Mouse (Mus musculus) forebrain, postnatal 0 days (tissue): ENCODE results near the gene Abcd3. TPM values are rescaled to one million over a fixed set of nuclear protein-coding genes. Genes with fewer than 3 reads are reported as not detected.
"Not testable (repeated sequence)": the region's sequence is repeated elsewhere in the genome, so short reads cannot be mapped to it uniquely, and the experiment has no call there.

Experiments
- ATAC-seq: fragments of 200-750 bp; cut with Nextera tagmentation; 2 replicates; pipeline ENCODE4 v1.8.0; 2017; ENCODE audit warnings: mild to moderate bottlenecking, moderate library complexity
- DNase-seq: peaks from one replicate; pipeline ENCODE4 v3.0.0-alpha.2; 2015
- H3K27ac ChIP-seq: fragments of 300-500 bp; sonication (generic); 2 replicates; pipeline ENCODE4 v1.5.1; 2014; ENCODE audit warnings: low read depth, mild to moderate bottlenecking, antibody characterized with exemption, low read length, moderate library complexity, mixed read lengths
- H3K27me3 ChIP-seq: fragments of 300-500 bp; sonication (generic); 2 replicates; pipeline ENCODE4 v1.6.1; 2014; ENCODE audit warnings: mild to moderate bottlenecking, low read length, mixed read lengths; ENCODE audit not compliant: insufficient read depth
- H3K36me3 ChIP-seq: fragments of 300-500 bp; sonication (generic); 2 replicates; pipeline ENCODE4 v1.6.1; 2014; ENCODE audit warnings: mild to moderate bottlenecking, moderate library complexity; ENCODE audit not compliant: insufficient read depth
- H3K4me1 ChIP-seq: fragments of 300-500 bp; sonication (generic); 2 replicates; pipeline ENCODE4 v1.6.1; 2014; ENCODE audit warnings: antibody characterized with exemption; ENCODE audit not compliant: insufficient read depth
- H3K4me2 ChIP-seq: fragments of 300-500 bp; sonication (generic); 2 replicates; pipeline ENCODE4 v1.6.1; 2014; ENCODE audit warnings: low read depth, mild to moderate bottlenecking, moderate library complexity
- H3K4me3 ChIP-seq: fragments of 300-500 bp; sonication (generic); 2 replicates; pipeline ENCODE4 v1.5.1; 2014; ENCODE audit warnings: low read depth, low read length, mixed read lengths
- H3K9ac ChIP-seq: fragments of 300-500 bp; sonication (generic); 2 replicates; pipeline ENCODE4 v1.6.1; 2014; ENCODE audit warnings: mild to moderate bottlenecking
- H3K9me3 ChIP-seq: fragments of 300-500 bp; sonication (generic); 2 replicates; pipeline ENCODE4 v1.6.1; 2016; ENCODE audit warnings: low read length
- CTCF ChIP-seq: sonication (generic); IDR thresholded peaks from 2 replicates; pipeline ENCODE4 v1.5.1; 2016; ENCODE audit warnings: antibody characterized with exemption, control low read depth, low read depth
- WGBS: fragments of 180-500 bp; shearing (Covaris S2); extraction: QIAGEN DNeasy Blood & Tissue Kit; methylation state at CpG from one replicate; pipeline ENCODE4 v1.1.7; 2014; 5-methylcytosine and 5-hydroxymethylcytosine counted together
- polyA plus RNA-seq: library from polyadenylated mRNA; unstranded; fragments of >200 nt; fragmentation: Nextera tagmentation; extraction: Ambion mirVana; gene quantifications from 2 replicates; pipeline ENCODE4 v1.2.1, GENCODE M21; 2015
- total RNA-seq: library from RNA; depleted of rRNA; stranded (reverse); fragments of >200 nt; gene quantifications from 2 replicates; pipeline ENCODE4 v1.2.3, GENCODE M21; 2014

The Abcd3 gene
- total and polyA plus RNA-seq, 2 experiments from 2014 or later = 65.7 to 72.8 TPM

DNA sequence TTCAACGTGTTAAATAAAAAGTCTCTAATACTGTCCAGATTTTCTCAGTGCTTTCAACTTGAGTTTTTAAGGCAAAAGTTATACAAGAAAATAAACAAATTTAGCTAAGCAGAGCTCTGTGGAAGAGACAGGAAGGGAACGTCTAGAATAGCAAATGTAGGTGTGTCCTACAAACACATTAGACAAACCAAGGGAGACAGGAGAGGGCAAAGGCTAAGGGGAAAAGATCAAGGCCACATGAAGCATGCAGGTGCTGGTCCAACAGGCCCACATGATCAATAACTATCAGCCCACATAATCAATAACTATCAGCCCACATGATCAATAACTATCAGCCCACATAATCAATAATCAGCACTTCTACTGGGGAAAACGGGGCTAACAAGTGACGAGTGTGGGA, 22.9 kb downstream of the Abcd3 start:
- TF ChIP-seq CTCF = no peak
- Histone ChIP-seq H3K9ac (no peak overlapping the region), H3K9me3 (no peaks in the 10 kb centered on the region), H3K27me3 (no peaks in the 10 kb centered on the region), H3K4me2 (no peak overlapping the region), H3K4me1 (no peaks in the 10 kb centered on the region), H3K36me3 (no peaks in the 10 kb centered on the region), H3K27ac (no peak overlapping the region), H3K4me3 (no peak overlapping the region)
- ATAC-seq (no peak), DNase-seq (no peak)
- WGBS = 88% methylated on average over 4 of the region's 4 CpGs

DNA sequence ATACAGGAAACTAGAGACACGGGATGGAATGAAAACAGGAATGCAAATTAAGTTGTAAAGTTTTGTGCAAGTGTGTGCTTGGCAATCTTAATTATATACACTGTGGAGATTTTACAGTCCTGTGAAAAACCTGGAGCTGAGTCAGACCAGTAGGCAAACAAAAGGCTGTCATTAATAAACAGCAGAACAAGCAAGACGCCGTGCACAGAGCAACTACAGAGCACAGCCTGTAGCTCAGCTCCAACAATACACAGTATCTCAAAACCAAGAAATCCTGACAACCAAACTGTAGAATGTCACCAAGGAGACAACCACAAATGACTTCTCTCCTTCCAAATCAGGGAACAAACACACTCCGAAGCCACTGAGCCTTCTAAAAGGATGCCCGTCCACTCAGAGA, 24.7 kb downstream of the Abcd3 start:
- H3K27ac ChIP-seq = no peak overlapping the region
- H3K36me3 ChIP-seq = no peaks in the 10 kb centered on the region
- no peak for TF ChIP-seq CTCF
- no peak overlapping the region for H3K9ac ChIP-seq
- H3K4me1 ChIP-seq = no peaks in the 10 kb centered on the region
- H3K9me3 ChIP-seq = no peaks in the 10 kb centered on the region
- H3K4me2 ChIP-seq = no peak overlapping the region
- peak; percentile 71 for ATAC-seq
- no peaks in the 10 kb centered on the region for H3K27me3 ChIP-seq
- whole genome bisulfite sequencing = 15% methylated on average over 5 of the region's 5 CpGs
- peak; percentile 31 for DNase-seq
- H3K4me3 ChIP-seq = no peak overlapping the region

- WGBS = 54% methylated on average over 5 of the region's 5 CpGs
- TF ChIP-seq CTCF = no peak
- Histone ChIP-seq H3K27me3 (no peaks in the 10 kb centered on the region), H3K9ac (no peak overlapping the region), H3K4me3 (no peak overlapping the region), H3K4me2 (no peak overlapping the region), H3K4me1 (no peaks in the 10 kb centered on the region), H3K27ac (no peak overlapping the region), H3K9me3 (no peaks in the 10 kb centered on the region), H3K36me3 (no peaks in the 10 kb centered on the region)
- DNase-seq = no peak
- no peak for ATAC-seq
Measured at GRCm38 (mm10) chr3:121789790-121790189, 25.3 kb downstream of the Abcd3 start.

- no peak for DNase-seq
- Histone ChIP-seq H3K9me3 (no peaks in the 10 kb centered on the region), H3K36me3 (peaks cover 4% of the 10 kb centered on the region; the same call in 1 of the 2 replicates), H3K4me3 (no peak overlapping the region), H3K4me1 (no peaks in the 10 kb centered on the region), H3K9ac (no peak overlapping the region), H3K27me3 (no peaks in the 10 kb centered on the region), H3K4me2 (no peak overlapping the region), H3K27ac (no peak overlapping the region)
- no peak for ATAC-seq
- 85% methylated on average over 6 of the region's 6 CpGs for WGBS
- TF ChIP-seq CTCF = no peak
Measured at GRCm38 (mm10) chr3:121783020-121783419, 32.1 kb downstream of the Abcd3 start.

DNA sequence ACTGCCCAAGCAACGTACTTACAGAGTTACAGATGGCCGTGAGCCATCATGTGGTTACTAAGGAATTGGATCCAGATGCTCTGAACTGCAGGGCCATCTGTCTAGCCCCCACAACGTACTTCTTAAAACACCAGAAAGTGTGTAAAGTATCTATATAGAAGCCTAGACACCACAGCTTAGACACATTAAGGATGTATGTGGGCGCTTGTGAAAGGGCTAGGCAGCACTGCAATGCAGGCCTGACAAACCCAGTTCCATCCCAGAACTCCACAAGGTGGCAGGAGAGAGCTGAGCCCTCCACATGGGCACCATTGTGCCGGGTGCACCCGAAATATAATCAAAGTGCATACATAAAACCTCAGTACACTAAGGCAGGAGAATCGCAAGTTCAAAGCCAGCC, 37.2 kb downstream of the Abcd3 start:
- Histone ChIP-seq H3K4me3 (no peak overlapping the region), H3K27ac (0 out of 2 replicates have a peak overlapping the region, but pooled peaks have one; percentile 1), H3K9me3 (no peaks in the 10 kb centered on the region), H3K27me3 (no peaks in the 10 kb centered on the region), H3K4me2 (no peak overlapping the region), H3K9ac (no peak overlapping the region), H3K36me3 (no peaks in the 10 kb centered on the region; the same call in 1 of the 2 replicates), H3K4me1 (no peaks in the 10 kb centered on the region)
- ATAC-seq (peak; percentile 78), DNase-seq (peak; percentile 55)
- WGBS = 46% methylated on average over 7 of the region's 7 CpGs
- TF ChIP-seq CTCF = peak; percentile 70

DNA sequence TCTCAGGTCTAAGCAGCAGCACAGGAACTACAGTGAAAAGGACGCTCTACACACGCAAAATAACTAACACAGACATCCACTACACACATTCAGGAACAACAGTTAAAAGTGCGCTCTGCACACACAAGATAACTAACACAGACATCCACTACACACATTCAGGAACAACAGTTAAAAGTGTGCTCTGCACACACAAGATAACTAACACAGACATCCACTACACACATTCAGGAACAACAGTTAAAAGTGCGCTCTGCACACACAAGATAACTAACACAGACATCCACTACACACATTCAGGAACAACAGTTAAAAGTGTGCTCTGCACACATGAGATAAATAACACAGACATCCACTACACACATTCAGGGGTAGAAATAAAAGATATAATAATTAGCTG, 41.8 kb downstream of the Abcd3 start:
- not testable (repeated sequence) for H3K4me3 ChIP-seq, H3K9ac ChIP-seq, DNase-seq, H3K4me1 ChIP-seq, H3K27me3 ChIP-seq, H3K4me2 ChIP-seq, ATAC-seq, H3K27ac ChIP-seq, H3K9me3 ChIP-seq
- peaks cover 20% of the 10 kb centered on the region for H3K36me3 ChIP-seq
- WGBS = 93% methylated on average over 4 of the region's 4 CpGs

DNA sequence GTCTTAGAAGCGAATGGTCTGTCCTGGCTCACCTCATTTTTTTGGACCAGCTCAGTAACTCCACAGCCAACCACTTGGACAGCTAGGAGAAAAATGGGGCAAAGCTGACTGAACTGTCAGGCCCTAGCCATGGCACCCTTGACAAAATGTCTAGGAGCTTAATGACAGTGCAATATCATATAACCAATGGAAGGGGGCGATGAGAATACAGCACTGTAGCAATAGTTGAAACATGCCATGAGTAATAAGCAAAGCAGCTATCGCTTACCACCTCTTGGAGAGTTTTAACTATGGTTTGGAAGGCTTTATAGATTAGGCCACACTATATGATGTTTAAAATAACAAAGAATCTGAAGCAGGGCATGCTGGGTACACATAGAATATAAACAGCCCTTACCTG, 46.3 kb downstream of the Abcd3 start:
- H3K4me3 ChIP-seq = no peak overlapping the region
- ATAC-seq (no peak), DNase-seq (no peak)
- no peak for TF ChIP-seq CTCF
- no peaks in the 10 kb centered on the region for H3K9me3 ChIP-seq
- H3K36me3 ChIP-seq = peaks cover 48% of the 10 kb centered on the region
- no peak overlapping the region for H3K27ac ChIP-seq
- WGBS = 95% methylated on average over 3 of the region's 3 CpGs
- H3K4me2 ChIP-seq = no peak overlapping the region
- H3K27me3 ChIP-seq = no peaks in the 10 kb centered on the region
- H3K4me1 ChIP-seq = no peaks in the 10 kb centered on the region
- H3K9ac ChIP-seq = no peak overlapping the region

DNA sequence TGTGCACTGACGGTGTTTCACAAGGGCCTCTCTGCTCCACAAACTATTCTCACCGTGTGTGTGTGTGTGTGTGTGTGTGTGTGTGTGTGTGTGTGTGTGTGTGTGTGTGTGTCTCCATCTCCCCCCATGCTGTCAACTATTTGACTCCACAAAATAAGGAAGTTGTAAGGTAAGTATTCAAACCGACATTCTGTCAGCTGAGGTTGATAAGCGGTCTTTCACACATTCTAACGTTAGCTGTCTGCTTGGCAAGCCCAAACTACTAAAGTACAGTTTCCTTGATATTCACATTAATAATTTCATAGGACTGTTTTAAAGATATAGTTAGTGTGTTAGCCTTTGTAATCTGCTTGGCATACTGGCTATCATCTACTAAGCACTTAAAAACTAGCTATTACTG, 48.3 kb downstream of the Abcd3 start:
- H3K4me1 ChIP-seq = no peaks in the 10 kb centered on the region
- H3K4me3 ChIP-seq = no peak overlapping the region
- no peak overlapping the region for H3K9ac ChIP-seq
- ATAC-seq (no peak), DNase-seq (no peak)
- H3K4me2 ChIP-seq = no peak overlapping the region
- WGBS = 83% methylated on average over 5 of the region's 5 CpGs
- no peaks in the 10 kb centered on the region for H3K27me3 ChIP-seq
- H3K36me3 ChIP-seq = peaks cover 44% of the 10 kb centered on the region
- TF ChIP-seq CTCF = no peak
- H3K27ac ChIP-seq = no peak overlapping the region
- no peaks in the 10 kb centered on the region for H3K9me3 ChIP-seq
